Mouse (Mus musculus): ENCODE measurements around the gene Rasip1. TPM values are rescaled to one million over a fixed set of nuclear protein-coding genes. Genes with fewer than 3 reads are reported as not detected.
A peak's percentile ranks its signal among the peaks of the same experiment; 100 is the strongest.

The Rasip1 gene
- total and polyA plus RNA-seq, 2 experiments from 2014 or later = 24.0 to 36.0 TPM

DNA sequence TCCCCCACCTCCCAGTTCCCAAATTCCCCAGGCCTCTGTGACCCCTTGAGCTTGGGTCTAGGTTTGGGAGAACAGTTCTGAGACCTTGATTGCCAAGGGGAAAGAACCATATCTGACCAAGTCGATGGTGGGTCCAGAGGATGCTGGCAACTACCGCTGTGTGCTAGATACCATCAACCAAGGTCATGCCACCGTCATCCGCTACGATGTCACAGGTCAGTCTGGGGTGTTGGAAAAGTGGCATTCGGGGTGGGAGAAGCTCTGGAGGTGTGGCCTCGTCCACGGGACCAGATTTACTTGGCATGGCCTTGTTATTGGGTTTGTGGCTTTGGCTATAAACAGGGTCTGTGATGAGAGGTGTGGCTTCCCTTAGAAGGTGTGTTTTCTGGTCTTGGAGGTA, 1.8 kb upstream of the Rasip1 start:
- Histone ChIP-seq H3K4me3 (ENCODE audit: low read depth, low read length) (no peak overlapping the region), H3K27ac (ENCODE audit: low read depth, low read length) (no peak overlapping the region), H3K9me3 (ENCODE audit: low read length) (no peaks in the 10 kb centered on the region), H3K36me3 (ENCODE audit: insufficient read depth, low read length) (no peaks in the 10 kb centered on the region), H3K27me3 (ENCODE audit: insufficient read depth, low read length) (no peaks in the 10 kb centered on the region), H3K4me1 (ENCODE audit: insufficient read depth, low read length) (no peaks in the 10 kb centered on the region), H3K4me2 (ENCODE audit: low read depth, low read length, poor library complexity, severe bottlenecking) (no peak overlapping the region), H3K9ac (replicated peaks; ENCODE audit: low read length, poor library complexity, severe bottlenecking) (no peak overlapping the region)
- no peak for ATAC-seq (ENCODE audit: low FRiP score)
- WGBS = 91% methylated on average over 8 of the region's 8 CpGs
- TF ChIP-seq CTCF (IDR thresholded peaks at IDR 0.05) = no peak
- DNase-seq (ENCODE audit: low spot score) = no peak

DNA sequence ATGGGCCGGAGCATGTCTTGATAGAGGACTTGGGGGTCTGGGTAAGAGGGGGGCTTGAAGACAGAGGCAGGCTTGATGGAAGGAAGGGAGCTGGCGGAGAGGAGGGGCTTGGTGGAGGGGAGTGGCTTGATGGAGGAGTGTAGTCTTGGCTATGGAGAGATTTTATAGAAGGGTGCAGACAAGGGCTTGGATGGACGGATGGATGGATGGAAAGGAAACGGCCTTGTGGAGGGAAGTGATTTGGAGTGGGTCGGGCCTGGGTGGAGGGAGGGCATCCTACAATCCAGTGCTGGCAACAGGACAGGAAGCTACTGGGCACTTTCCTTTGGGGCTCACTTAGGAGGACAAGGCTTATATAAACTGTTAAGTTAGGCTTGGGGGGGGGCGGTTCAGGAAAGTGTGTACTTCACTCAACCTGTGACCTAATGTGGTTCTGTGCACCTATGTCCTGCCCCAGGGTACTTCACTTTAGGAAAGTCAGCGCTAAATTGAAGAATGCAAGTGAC, 664 bp upstream of the Rasip1 start:
- no peak for TF ChIP-seq CTCF (IDR thresholded peaks at IDR 0.05)
- H3K27me3 ChIP-seq (ENCODE audit: insufficient read depth, low read length) = no peaks in the 10 kb centered on the region
- no peak overlapping the region for H3K4me3 ChIP-seq (ENCODE audit: low read depth, low read length)
- H3K9me3 ChIP-seq (ENCODE audit: low read length) = no peaks in the 10 kb centered on the region
- no peaks in the 10 kb centered on the region for H3K4me1 ChIP-seq (ENCODE audit: insufficient read depth, low read length)
- no peak overlapping the region for H3K4me2 ChIP-seq (ENCODE audit: low read depth, low read length, poor library complexity, severe bottlenecking)
- ATAC-seq (ENCODE audit: low FRiP score) (no peak), DNase-seq (ENCODE audit: low spot score) (no peak)
- H3K36me3 ChIP-seq (ENCODE audit: insufficient read depth, low read length) = no peaks in the 10 kb centered on the region
- H3K9ac ChIP-seq (replicated peaks; ENCODE audit: low read length, poor library complexity, severe bottlenecking) = no peak overlapping the region
- 88% methylated on average over 7 of the region's 7 CpGs for WGBS
- no peak overlapping the region for H3K27ac ChIP-seq (ENCODE audit: low read depth, low read length)

DNA sequence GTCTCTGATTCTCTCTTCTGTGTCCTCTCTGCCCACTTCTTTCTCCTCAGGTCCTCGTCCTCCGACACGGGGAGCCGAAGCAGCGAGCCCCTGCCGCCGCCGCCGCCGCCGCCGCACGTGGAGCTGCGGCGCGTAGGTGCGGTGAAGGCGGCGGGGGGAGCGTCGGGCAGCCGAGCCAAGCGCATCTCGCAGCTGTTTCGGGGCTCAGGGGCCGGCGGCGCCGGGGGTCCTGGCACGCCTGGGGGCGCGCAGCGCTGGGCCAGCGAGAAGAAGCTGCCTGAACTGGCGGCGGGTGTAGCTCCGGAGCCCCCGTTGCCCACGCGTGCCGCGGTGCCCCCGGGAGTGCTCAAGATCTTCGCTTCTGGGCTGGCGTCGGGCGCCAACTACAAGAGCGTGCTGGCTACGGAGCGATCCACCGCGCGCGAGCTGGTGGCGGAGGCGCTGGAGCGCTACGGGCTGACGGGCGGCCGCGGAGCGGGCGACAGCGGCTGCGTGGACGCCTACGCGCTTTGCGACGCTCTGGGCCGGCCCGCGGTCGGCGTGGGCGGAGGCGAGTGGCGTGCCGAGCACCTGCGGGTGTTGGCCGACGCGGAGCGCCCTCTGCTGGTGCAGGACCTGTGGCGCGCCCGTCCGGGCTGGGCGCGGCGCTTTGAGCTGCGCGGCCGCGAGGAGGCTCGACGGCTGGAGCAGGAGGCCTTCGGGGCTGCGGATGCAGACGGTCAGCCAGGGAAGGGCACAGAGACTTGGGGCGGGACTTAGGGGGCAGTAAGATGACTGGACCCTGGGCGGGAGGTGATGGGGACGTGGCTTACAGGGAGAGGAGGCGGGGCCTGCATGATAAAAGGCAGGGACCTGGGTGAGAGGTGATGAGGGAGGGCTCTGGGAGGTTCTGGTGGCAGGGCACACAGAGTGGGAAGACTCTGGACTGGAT, 1.3 kb downstream of the Rasip1 start:
- DNase-seq (ENCODE audit: low spot score) (peak; percentile 93), ATAC-seq (ENCODE audit: low FRiP score) (peak; percentile 84)
- Histone ChIP-seq H3K4me2 (ENCODE audit: low read depth, low read length, poor library complexity, severe bottlenecking) (peak overlapping the region; percentile 89), H3K9ac (replicated peaks; ENCODE audit: low read length, poor library complexity, severe bottlenecking) (peak overlapping the region; percentile 90), H3K27me3 (ENCODE audit: insufficient read depth, low read length) (no peaks in the 10 kb centered on the region), H3K9me3 (ENCODE audit: low read length) (no peaks in the 10 kb centered on the region), H3K4me1 (ENCODE audit: insufficient read depth, low read length) (no peaks in the 10 kb centered on the region; the same call in 1 of the 2 replicates), H3K36me3 (ENCODE audit: insufficient read depth, low read length) (no peaks in the 10 kb centered on the region), H3K4me3 (ENCODE audit: low read depth, low read length) (peak overlapping the region; percentile 54), H3K27ac (ENCODE audit: low read depth, low read length) (peak overlapping the region; percentile 79)
- TF ChIP-seq CTCF (IDR thresholded peaks at IDR 0.05) = peak; percentile 77
- WGBS = 1% methylated on average over 93 of the region's 105 CpGs

DNA sequence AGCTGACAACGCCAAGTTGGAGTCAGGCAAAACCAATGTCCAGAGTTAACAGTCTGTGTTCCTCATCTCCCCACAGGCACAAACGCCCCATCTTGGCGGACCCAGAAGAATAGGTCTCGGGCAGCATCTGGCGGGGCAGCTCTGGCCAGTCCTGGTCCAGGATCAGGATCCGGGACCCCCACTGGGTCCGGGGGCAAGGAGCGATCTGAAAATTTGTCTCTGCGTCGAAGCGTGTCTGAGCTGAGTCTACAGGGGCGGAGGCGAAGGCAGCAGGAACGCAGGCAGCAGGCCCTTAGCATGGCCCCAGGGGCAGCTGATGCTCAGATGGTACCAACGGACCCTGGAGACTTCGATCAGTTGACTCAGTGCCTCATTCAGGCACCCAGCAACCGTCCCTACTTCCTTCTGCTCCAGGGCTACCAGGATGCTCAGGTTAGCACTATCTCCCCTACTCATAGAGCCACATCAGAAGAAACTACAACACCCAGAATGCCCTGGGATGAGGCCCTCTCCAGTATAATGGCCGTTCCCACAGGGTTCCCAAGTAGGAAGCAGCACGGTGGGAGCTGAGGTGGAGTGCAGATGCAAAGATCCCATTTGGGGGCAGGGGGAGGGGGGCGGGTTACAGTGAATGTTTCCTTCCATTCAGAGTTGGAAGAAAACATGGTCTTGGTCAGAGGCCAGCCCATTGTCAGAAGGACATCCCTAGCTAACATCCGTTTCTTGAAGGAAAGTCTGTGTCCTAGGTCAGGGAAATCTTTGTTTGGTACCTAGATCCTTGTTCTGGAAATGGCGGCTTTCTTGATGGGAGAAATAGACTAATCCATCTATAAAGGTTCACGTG, 3.0 kb downstream of the Rasip1 start:
- Histone ChIP-seq H3K9me3 (ENCODE audit: low read length) (no peaks in the 10 kb centered on the region), H3K36me3 (ENCODE audit: insufficient read depth, low read length) (0 out of 2 replicates have a peak, but pooled peaks cover 2% of the 10 kb centered on the region), H3K27me3 (ENCODE audit: insufficient read depth, low read length) (no peaks in the 10 kb centered on the region), H3K9ac (replicated peaks; ENCODE audit: low read length, poor library complexity, severe bottlenecking) (no peak overlapping the region), H3K4me2 (ENCODE audit: low read depth, low read length, poor library complexity, severe bottlenecking) (no peak overlapping the region), H3K4me3 (ENCODE audit: low read depth, low read length) (no peak overlapping the region), H3K27ac (ENCODE audit: low read depth, low read length) (no peak overlapping the region; the same call in 1 of the 2 replicates), H3K4me1 (ENCODE audit: insufficient read depth, low read length) (no peaks in the 10 kb centered on the region; the same call in 1 of the 2 replicates)
- peak; percentile 17 for DNase-seq (ENCODE audit: low spot score)
- ATAC-seq (ENCODE audit: low FRiP score) = no peak
- no peak for TF ChIP-seq CTCF (IDR thresholded peaks at IDR 0.05)
- WGBS = 70% methylated on average over 23 of the region's 23 CpGs

DNA sequence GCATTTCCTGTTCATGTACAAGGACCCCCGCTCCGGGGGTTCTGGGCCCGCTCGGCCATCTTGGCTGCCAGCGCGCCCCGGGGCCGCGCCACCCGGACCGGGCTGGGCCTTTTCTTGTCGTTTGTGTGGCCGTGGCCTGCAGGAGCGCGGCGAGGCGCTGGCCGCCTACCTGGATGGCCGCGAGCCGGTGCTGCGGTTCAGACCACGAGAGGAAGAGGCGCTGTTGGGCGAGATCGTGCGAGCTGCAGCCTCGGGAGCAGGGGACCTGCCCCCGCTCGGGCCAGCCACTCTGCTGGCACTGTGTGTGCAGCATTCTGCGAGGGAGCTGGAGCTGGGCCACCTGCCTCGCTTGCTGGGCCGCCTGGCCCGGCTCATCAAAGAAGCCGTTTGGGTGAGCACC, 5.2 kb downstream of the Rasip1 start:
- TF ChIP-seq CTCF (IDR thresholded peaks at IDR 0.05) = peak; percentile 30; the same call in 1 of the 2 replicates

More for the DNA sequence above, 5.2 kb downstream of the Rasip1 start:
- H3K36me3 ChIP-seq (ENCODE audit: insufficient read depth, low read length) = peaks cover 17% of the 10 kb centered on the region; the same call in 1 of the 2 replicates
- no peak for DNase-seq (ENCODE audit: low spot score)
- H3K4me2 ChIP-seq (ENCODE audit: low read depth, low read length, poor library complexity, severe bottlenecking) = peak overlapping the region; percentile 37
- H3K27me3 ChIP-seq (ENCODE audit: insufficient read depth, low read length) = no peaks in the 10 kb centered on the region
- no peaks in the 10 kb centered on the region for H3K9me3 ChIP-seq (ENCODE audit: low read length)
- no peak overlapping the region for H3K27ac ChIP-seq (ENCODE audit: low read depth, low read length)
- peak overlapping the region; percentile 44; the same call in 1 of the 2 replicates for H3K9ac ChIP-seq (replicated peaks; ENCODE audit: low read length, poor library complexity, severe bottlenecking)
- H3K4me1 ChIP-seq (ENCODE audit: insufficient read depth, low read length) = no peaks in the 10 kb centered on the region; the same call in 1 of the 2 replicates
- 16% methylated on average over 34 of the region's 35 CpGs for WGBS
- ATAC-seq (ENCODE audit: low FRiP score) = no peak
- H3K4me3 ChIP-seq (ENCODE audit: low read depth, low read length) = peak overlapping the region; percentile 8; the same call in 1 of the 2 replicates

All from midbrain, postnatal 0 days (tissue).